Mouse (Mus musculus): ENCODE data around the gene Fosl1.

DNA sequence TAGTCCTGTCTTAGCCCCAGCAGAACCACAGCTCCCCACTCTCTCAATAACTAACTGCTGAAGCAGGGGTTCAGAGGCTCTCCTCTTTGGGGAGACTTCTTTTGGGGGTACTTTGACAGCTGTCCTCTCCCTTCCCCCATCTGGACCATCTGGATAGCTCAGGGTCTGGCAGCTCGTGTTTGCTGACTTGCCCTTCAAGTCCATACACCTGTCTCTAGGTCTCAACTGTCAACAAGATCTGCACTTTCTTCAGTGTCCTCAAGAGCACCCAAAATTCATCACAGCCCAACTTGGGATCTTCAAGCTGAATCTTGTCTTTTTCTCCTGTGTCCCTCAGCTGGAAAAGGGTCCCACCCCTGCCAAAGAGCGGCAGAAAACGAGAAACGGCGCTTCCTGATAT lies 25.6 kb upstream of the Fosl1 start:
- TF ChIP-seq CTCF (IDR thresholded peaks at IDR 0.05; ENCODE audit: control insufficient read depth, insufficient read depth, low read length) (no peak), POLR2A (IDR thresholded peaks at IDR 0.05; ENCODE audit: borderline replicate concordance, control insufficient read depth, low read depth, low read length) (no peak)

Data from bone marrow, adult 2 months (tissue).